20 mouse cellular contexts compared by ENCODE assay signal in genomic region chr12:103457140-103457539, GRCm38 (mm10). TPM values are rescaled to one million over a fixed set of nuclear protein-coding genes. Genes with fewer than 3 reads are reported as not detected.
"Had no signal": no experiment of that assay in that cellular context is flagged by ENCODE, and none has a peak within 500 bp of the region (broad histone marks: within the 10 kb centered on the region; RNA-seq: fewer than 3 reads in every experiment).

TSS of gene Ifi27l2b (minus strand) at chr12:103457223.

- H3K36me3 ChIP-seq: limb, embryonic 10.5 days; liver, embryonic 12.5 days; lung, embryonic 15.5 days; midbrain, embryonic 15.5 days had no signal

- ATAC-seq: liver, embryonic 12.5 days; midbrain, embryonic 15.5 days had no signal

- H3K27me3 ChIP-seq: liver, embryonic 12.5 days; lung, embryonic 15.5 days; midbrain, embryonic 15.5 days had no signal

- H3K9me3 ChIP-seq: limb, embryonic 10.5 days; liver, embryonic 12.5 days; lung, embryonic 15.5 days; megakaryocyte, embryonic 14.5 days; midbrain, embryonic 15.5 days had no signal

- H3K9ac ChIP-seq: liver, embryonic 12.5 days; lung, embryonic 15.5 days; midbrain, embryonic 15.5 days had no signal

- H3K4me1 ChIP-seq: limb, embryonic 10.5 days; liver, embryonic 12.5 days; lung, embryonic 15.5 days; megakaryocyte, embryonic 14.5 days; midbrain, embryonic 15.5 days had no signal

- H3K4me2 ChIP-seq: liver, embryonic 12.5 days; lung, embryonic 15.5 days; midbrain, embryonic 11.5 days; midbrain, embryonic 15.5 days had no signal

- H3K4me3 ChIP-seq: left cerebral cortex, adult 2 months; limb, embryonic 10.5 days; liver, embryonic 12.5 days; lung, embryonic 15.5 days; megakaryocyte, embryonic 14.5 days; midbrain, embryonic 15.5 days had no signal

- DNase-seq: kidney, adult 11 months; kidney, adult 9 months; kidney, postnatal 10 days; kidney, postnatal 4 days; lung, postnatal 14 days; right cerebral cortex, postnatal 14 days; thymus, postnatal 14 days had no signal

- H3K27ac ChIP-seq: left cerebral cortex, adult 2 months; limb, embryonic 10.5 days; liver, embryonic 12.5 days; lung, embryonic 15.5 days; macrophage; midbrain, embryonic 15.5 days had no signal

RNA-seq across cellular contexts. Expression of gene Ifi27l2b, which starts in this region (rescaled TPM):
- total RNA-seq: layer of hippocampus, adult 8-10 months; layer of hippocampus, postnatal 25 days; left cerebral cortex, adult 2 months; left cerebral cortex, postnatal 14 days had no signal
- polyA plus RNA-seq: limb, embryonic 10.5 days; limb, embryonic 14.5 days; liver, embryonic 12.5 days; lung, embryonic 15.5 days; macrophage; midbrain, embryonic 11.5 days; midbrain, embryonic 15.5 days; neural tube, embryonic 14.5 days had no signal
